Mouse (Mus musculus) neural tube, embryonic 15.5 days (tissue): Measurements from ENCODE around the gene Gps2. TPM values are rescaled to one million over a fixed set of nuclear protein-coding genes. Genes with fewer than 3 reads are reported as not detected.

Source experiments
- ATAC-seq: fragments of 200-750 bp; cut with Nextera tagmentation; 2 replicates; pipeline ENCODE4 v1.8.0; 2017; ENCODE audit warnings: mild to moderate bottlenecking, moderate TSS enrichment, moderate library complexity; ENCODE audit not compliant: low FRiP score
- H3K27ac ChIP-seq: fragments of 300-500 bp; sonication (generic); replicated peaks from 2 replicates; pipeline ENCODE4 v1.5.1; 2015; ENCODE audit warnings: mild to moderate bottlenecking, inconsistent platforms
- H3K27me3 ChIP-seq: fragments of 300-500 bp; sonication (generic); replicated peaks from 2 replicates; pipeline ENCODE4 v1.6.1; 2015; ENCODE audit warnings: inconsistent platforms
- H3K36me3 ChIP-seq: fragments of 300-500 bp; sonication (generic); 2 replicates; pipeline ENCODE4 v1.6.1; 2015; ENCODE audit warnings: inconsistent platforms
- H3K4me1 ChIP-seq: fragments of 300-500 bp; sonication (generic); 2 replicates; pipeline ENCODE4 v1.6.1; 2015; ENCODE audit warnings: inconsistent platforms
- H3K4me2 ChIP-seq: fragments of 300-500 bp; sonication (generic); 2 replicates; pipeline ENCODE4 v1.6.1; 2015; ENCODE audit warnings: inconsistent platforms, mild to moderate bottlenecking, moderate library complexity
- H3K4me3 ChIP-seq: fragments of 300-500 bp; sonication (generic); replicated peaks from 2 replicates; pipeline ENCODE4 v1.5.1; 2015; ENCODE audit warnings: mild to moderate bottlenecking, inconsistent platforms
- H3K9ac ChIP-seq: fragments of 300-500 bp; sonication (generic); replicated peaks from 2 replicates; pipeline ENCODE4 v1.6.1; 2015; ENCODE audit warnings: mild to moderate bottlenecking, inconsistent platforms
- H3K9me3 ChIP-seq: fragments of 300-500 bp; sonication (generic); replicated peaks from 2 replicates; pipeline ENCODE4 v1.6.1; 2016; ENCODE audit warnings: inconsistent platforms
- WGBS: fragments of 180-500 bp; shearing (Covaris S2); methylation state at CpG from one replicate; pipeline ENCODE4 v1.1.7; 2015; ENCODE audit warnings: mixed read lengths; 5-methylcytosine and 5-hydroxymethylcytosine counted together
- polyA plus RNA-seq: library from polyadenylated mRNA; unstranded; fragments of >200 nt; fragmentation: Nextera tagmentation; extraction: Ambion mirVana; gene quantifications from 2 replicates; pipeline ENCODE4 v1.2.1, GENCODE M21; 2015

Gps2 gene
- polyA plus RNA-seq, 1 experiment from 2014 or later, result 63.1 TPM

- no peak overlapping the region for H3K27ac ChIP-seq
- H3K9me3 ChIP-seq, result no peaks in the 10 kb centered on the region
- 51% methylated on average over 3 of the region's 3 CpGs for WGBS
- no peak overlapping the region for H3K4me3 ChIP-seq
- H3K4me2 ChIP-seq, result no peak overlapping the region
- H3K27me3 ChIP-seq, result peaks cover 15% of the 10 kb centered on the region
- H3K36me3 ChIP-seq, result no peaks in the 10 kb centered on the region
- H3K9ac ChIP-seq, result no peak overlapping the region
- peaks cover 30% of the 10 kb centered on the region for H3K4me1 ChIP-seq
- ATAC-seq, result no peak
Observed at GRCm38 (mm10) chr11:69932254-69932653, 18.6 kb downstream of the Gps2 start.

GRCm38 (mm10) chr11:69933066-69933465 is 19.4 kb downstream of the Gps2 start:
- H3K4me1 ChIP-seq, result peaks cover 34% of the 10 kb centered on the region

GRCm38 (mm10) chr11:69934169-69934568 is 20.5 kb downstream of the Gps2 start:
- peak; percentile 33; the same call in 1 of the 2 replicates for ATAC-seq

More at GRCm38 (mm10) chr11:69933066-69933465, 19.4 kb downstream of the Gps2 start:
- ATAC-seq, result no peak
- no peaks in the 10 kb centered on the region for H3K36me3 ChIP-seq
- H3K4me3 ChIP-seq, result no peak overlapping the region
- 78% methylated on average over 4 of the region's 4 CpGs for WGBS
- no peak overlapping the region for H3K4me2 ChIP-seq
- H3K9ac ChIP-seq, result no peak overlapping the region
- H3K9me3 ChIP-seq, result no peaks in the 10 kb centered on the region
- no peak overlapping the region for H3K27ac ChIP-seq
- peaks cover 23% of the 10 kb centered on the region for H3K27me3 ChIP-seq

GRCm38 (mm10) chr11:69934681-69935080 is 21.0 kb downstream of the Gps2 start:
- no peak overlapping the region for H3K27ac ChIP-seq
- no peak overlapping the region for H3K9ac ChIP-seq
- H3K4me3 ChIP-seq, result peak overlapping the region; percentile 1; the same call in 1 of the 2 replicates
- H3K4me1 ChIP-seq, result peaks cover 34% of the 10 kb centered on the region
- no peaks in the 10 kb centered on the region for H3K36me3 ChIP-seq
- H3K4me2 ChIP-seq, result peak overlapping the region; percentile 100
- no peak for ATAC-seq
- peaks cover 35% of the 10 kb centered on the region for H3K27me3 ChIP-seq
- WGBS, result 17% methylated on average over 6 of the region's 6 CpGs
- no peaks in the 10 kb centered on the region for H3K9me3 ChIP-seq

More at GRCm38 (mm10) chr11:69934169-69934568, 20.5 kb downstream of the Gps2 start:
- peaks cover 34% of the 10 kb centered on the region for H3K27me3 ChIP-seq
- H3K4me2 ChIP-seq, result peak overlapping the region; percentile 48
- H3K4me1 ChIP-seq, result peaks cover 34% of the 10 kb centered on the region
- no peaks in the 10 kb centered on the region for H3K36me3 ChIP-seq
- H3K27ac ChIP-seq, result no peak overlapping the region
- 0 out of 2 replicates have a peak overlapping the region, but pooled peaks have one; percentile 20 for H3K9ac ChIP-seq
- under 1% methylated on average over 18 of the region's 18 CpGs for WGBS
- H3K9me3 ChIP-seq, result no peaks in the 10 kb centered on the region
- peak overlapping the region; percentile 1; the same call in 1 of the 2 replicates for H3K4me3 ChIP-seq

GRCm38 (mm10) chr11:69935137-69935879 is 21.6 kb downstream of the Gps2 start, which contains the start of gene Ybx2:
TSS of gene Ybx2 (plus strand) at chr11:69935796.
- no peaks in the 10 kb centered on the region for H3K36me3 ChIP-seq
- H3K9me3 ChIP-seq, result no peaks in the 10 kb centered on the region
- H3K27me3 ChIP-seq, result peaks cover 35% of the 10 kb centered on the region
- H3K4me2 ChIP-seq, result peak within 1 kb of the TSS; percentile 100
- peak; percentile 96 for ATAC-seq
- WGBS, result 1% methylated on average over 59 of the region's 62 CpGs
- peaks cover 34% of the 10 kb centered on the region for H3K4me1 ChIP-seq
- H3K4me3 ChIP-seq, result peak within 1 kb of the TSS; percentile 61
- peak within 1 kb of the TSS; percentile 57 for H3K9ac ChIP-seq
- H3K27ac ChIP-seq, result no peak within 1 kb of the TSS

GRCm38 (mm10) chr11:69936156-69936555 is 22.5 kb downstream of the Gps2 start:
- Histone ChIP-seq H3K36me3 (no peaks in the 10 kb centered on the region), H3K4me1 (peaks cover 34% of the 10 kb centered on the region), H3K27ac (no peak overlapping the region), H3K9ac (peak overlapping the region; percentile 57), H3K4me3 (peak overlapping the region; percentile 61), H3K9me3 (no peaks in the 10 kb centered on the region), H3K4me2 (peak overlapping the region; percentile 100), H3K27me3 (peaks cover 35% of the 10 kb centered on the region)
- peak; percentile 32; the same call in 1 of the 2 replicates for ATAC-seq
- under 1% methylated on average over 30 of the region's 30 CpGs for WGBS

GRCm38 (mm10) chr11:69936714-69937347 is 23.1 kb downstream of the Gps2 start:
- Histone ChIP-seq H3K36me3 (no peaks in the 10 kb centered on the region), H3K9ac (peak overlapping the region; percentile 57; the same call in 1 of the 2 replicates)
- WGBS, result 32% methylated on average over 9 of the region's 9 CpGs

GRCm38 (mm10) chr11:69937385-69937784 is 23.7 kb downstream of the Gps2 start:
- Histone ChIP-seq H3K9me3 (no peaks in the 10 kb centered on the region), H3K4me2 (no peak overlapping the region), H3K4me1 (peaks cover 34% of the 10 kb centered on the region), H3K9ac (no peak overlapping the region), H3K27ac (no peak overlapping the region), H3K4me3 (no peak overlapping the region), H3K36me3 (no peaks in the 10 kb centered on the region), H3K27me3 (peaks cover 35% of the 10 kb centered on the region)
- WGBS, result 57% methylated on average over 4 of the region's 4 CpGs
- no peak for ATAC-seq

More at GRCm38 (mm10) chr11:69936714-69937347, 23.1 kb downstream of the Gps2 start:
- Histone ChIP-seq H3K4me1 (peaks cover 34% of the 10 kb centered on the region), H3K27me3 (peaks cover 35% of the 10 kb centered on the region), H3K27ac (no peak overlapping the region), H3K9me3 (no peaks in the 10 kb centered on the region), H3K4me2 (peak overlapping the region; percentile 100), H3K4me3 (peak overlapping the region; percentile 61)
- no peak for ATAC-seq

GRCm38 (mm10) chr11:69937834-69938233 is 24.1 kb downstream of the Gps2 start:
- Histone ChIP-seq H3K4me1 (peaks cover 34% of the 10 kb centered on the region), H3K27me3 (peaks cover 35% of the 10 kb centered on the region), H3K4me3 (no peak overlapping the region), H3K9ac (no peak overlapping the region), H3K9me3 (no peaks in the 10 kb centered on the region), H3K36me3 (no peaks in the 10 kb centered on the region), H3K4me2 (no peak overlapping the region), H3K27ac (no peak overlapping the region)
- 70% methylated on average over 5 of the region's 5 CpGs for WGBS
- no peak for ATAC-seq

- Histone ChIP-seq H3K36me3 (no peaks in the 10 kb centered on the region), H3K27me3 (peaks cover 35% of the 10 kb centered on the region), H3K4me2 (no peak overlapping the region), H3K4me3 (no peak overlapping the region), H3K9me3 (no peaks in the 10 kb centered on the region), H3K4me1 (peaks cover 34% of the 10 kb centered on the region), H3K9ac (no peak overlapping the region), H3K27ac (no peak overlapping the region)
- WGBS, result 46% methylated on average over 9 of the region's 9 CpGs
- ATAC-seq, result no peak
Observed at GRCm38 (mm10) chr11:69938401-69938979, 24.8 kb downstream of the Gps2 start.

GRCm38 (mm10) chr11:69939181-69939580 is 25.5 kb downstream of the Gps2 start:
- no peak for ATAC-seq

More at GRCm38 (mm10) chr11:69939181-69939580, 25.5 kb downstream of the Gps2 start:
- Histone ChIP-seq H3K36me3 (no peaks in the 10 kb centered on the region), H3K9ac (no peak overlapping the region), H3K4me2 (no peak overlapping the region), H3K4me1 (peaks cover 29% of the 10 kb centered on the region), H3K9me3 (no peaks in the 10 kb centered on the region), H3K27ac (no peak overlapping the region), H3K4me3 (no peak overlapping the region), H3K27me3 (peaks cover 35% of the 10 kb centered on the region)
- WGBS, result 65% methylated on average over 5 of the region's 5 CpGs
